7 mouse cellular contexts compared by ENCODE assay signal in genomic region chr8:47674777-47675710, GRCm38 (mm10). TPM values are rescaled to one million over a fixed set of nuclear protein-coding genes. Genes with fewer than 3 reads are reported as not detected.
A peak's percentile ranks its signal among the peaks of the same experiment; 100 is the strongest.
DNase-seq lines count a peak whose midpoint lies in the region; ATAC-seq lines count a peak whose summit lies in the region.

Gene Ing2 (minus strand): TSS chr8:47675556.

- peak; percentile 94 for ATAC-seq in intestine, embryonic 15.5 days

- peak within 1 kb of the TSS; percentile 71 for H3K4me3 ChIP-seq in intestine, embryonic 15.5 days (replicated peaks)
- H3K4me3 ChIP-seq in midbrain, embryonic 10.5 days = peak within 1 kb of the TSS; percentile 91

- DNase-seq in adrenal gland, adult 2 months = peak; percentile 100
- DNase-seq in embryo, embryonic 11.5 days (ENCODE audit: low read depth, low spot score) = peak; percentile 100
- peak; percentile 100 for DNase-seq in gastrocnemius, postnatal 36 days
- DNase-seq in left cerebral cortex, postnatal 25 days (ENCODE audit: low spot score in 2 of 2) = peak; percentile 100
- peak; percentile 100 for DNase-seq in midbrain, embryonic 10.5 days (ENCODE audit: low spot score)
- peak; percentile 100 for DNase-seq in right cerebral cortex, postnatal 4 days

- no peaks in the 10 kb centered on the region for H3K27me3 ChIP-seq in intestine, embryonic 15.5 days (replicated peaks)
- no peaks in the 10 kb centered on the region for H3K27me3 ChIP-seq in midbrain, embryonic 10.5 days (ENCODE audit: low read depth, poor library complexity, severe bottlenecking)

- H3K9ac ChIP-seq in intestine, embryonic 15.5 days = peak within 1 kb of the TSS; percentile 94

- H3K4me2 ChIP-seq in intestine, embryonic 15.5 days (replicated peaks) = peak within 1 kb of the TSS; percentile 78

- H3K9me3 ChIP-seq in intestine, embryonic 15.5 days = no peaks in the 10 kb centered on the region
- H3K9me3 ChIP-seq in midbrain, embryonic 10.5 days (replicated peaks) = peaks cover 4% of the 10 kb centered on the region; the same call in 1 of the 2 replicates

- peak within 1 kb of the TSS; percentile 99 for H3K27ac ChIP-seq in intestine, embryonic 15.5 days
- peak within 1 kb of the TSS; percentile 99 for H3K27ac ChIP-seq in midbrain, embryonic 10.5 days (replicated peaks)

- intact Hi-C loops in gastrocnemius, postnatal 36 days (cut with DNase I) = loop anchor here (5.0 kb wide), 2 partner anchors 37 to 73 kb away; partner anchors contain the start of gene Cdkn2aip
- intact Hi-C loops in left cerebral cortex, postnatal 25 days (cut with DNase I) = loop anchor here (1.0 to 5.0 kb wide), 2 partner anchors 39 to 143 kb away; partner anchors contain the start of genes Rwdd4a and Trappc11

- 0% methylated on average over 92 of the region's 106 CpGs for WGBS in intestine, embryonic 15.5 days
- WGBS in midbrain, embryonic 10.5 days = under 1% methylated on average over 104 of the region's 106 CpGs

- H3K4me1 ChIP-seq in intestine, embryonic 15.5 days (replicated peaks) = peaks cover 2% of the 10 kb centered on the region; the same call in 1 of the 2 replicates
- H3K4me1 ChIP-seq in midbrain, embryonic 10.5 days = peaks cover 19% of the 10 kb centered on the region

- H3K36me3 ChIP-seq in intestine, embryonic 15.5 days = no peaks in the 10 kb centered on the region
- H3K36me3 ChIP-seq in midbrain, embryonic 10.5 days = peaks cover 14% of the 10 kb centered on the region

RNA-seq across cellular contexts. Expression of gene Ing2, which starts in this region (rescaled TPM):
- total RNA-seq in adrenal gland, adult 2 months (2021) = 10 to 100 TPM; 20.0 to 24.9 TPM
- 1.7 and 1.9 TPM in 2 replicates for polyA plus RNA-seq in adrenal gland, adult 2 months (2012; rRNA removed)
- total RNA-seq in gastrocnemius, postnatal 36 days (2021) = 10 to 100 TPM; 13.5 to 15.6 TPM
- polyA plus RNA-seq in intestine, embryonic 15.5 days (2015; fragmentation: Nextera tagmentation; extraction: Ambion mirVana) = 12.1 and 15.8 TPM in 2 replicates
- total RNA-seq in left cerebral cortex, postnatal 25 days (2021) = 10 to 100 TPM; 48.9 to 52.6 TPM
- polyA plus RNA-seq in midbrain, embryonic 10.5 days (2016; fragmentation: Nextera tagmentation; extraction: Ambion mirVana) = 9.0 and 11.4 TPM in 2 replicates

Comparison
In these comparisons a context has a peak if more than half of its experiments do, and no peak if none do; other contexts are left out.
1. Peak in every context shown above with its lines: DNase-seq, ATAC-seq, H3K4me3 ChIP-seq and H3K27ac ChIP-seq.